Mouse (Mus musculus) MEL (cell line): Measurements from ENCODE around the gene Slc17a5. TPM values are rescaled to one million over a fixed set of nuclear protein-coding genes. Genes with fewer than 3 reads are reported as not detected.

ENCODE experiments used
- DNase-seq: peaks from one replicate; pipeline ENCODE4 v3.0.0; 2011; ENCODE audit warnings: low read depth, low spot score
- H3K27ac ChIP-seq: 2 replicates; pipeline ENCODE4 v1.5.1; 2012; ENCODE audit warnings: low read depth, mild to moderate bottlenecking, control low read depth, low read length, moderate library complexity; ENCODE audit not compliant: control insufficient read depth
- H3K27me3 ChIP-seq, 2 experiments: fragments of 150-350 bp in 1 of 2; sonication (generic) in 1 of 2; 2 replicates each; pipeline ENCODE4 v1.6.1; 2012; ENCODE audit warnings: low read length in 2 of 2, mild to moderate bottlenecking in 2 of 2, improper control_type of control experiment in 1 of 2, moderate library complexity in 1 of 2; ENCODE audit not compliant: insufficient read depth in 2 of 2, control insufficient read depth in 1 of 2
- H3K36me3 ChIP-seq, 2 experiments: 2 replicates each; pipeline ENCODE4 v1.6.1; 2012 to 2014; ENCODE audit warnings: low read length in 2 of 2, improper control_type of control experiment in 1 of 2, inconsistent platforms in 1 of 2, mild to moderate bottlenecking in 1 of 2; ENCODE audit not compliant: insufficient read depth in 2 of 2, control insufficient read depth in 1 of 2
- H3K4me1 ChIP-seq, 2 experiments: fragments of 150-350 bp in 1 of 2; sonication (generic) in 1 of 2; 2 replicates each; pipeline ENCODE4 v1.6.1; 2012; ENCODE audit warnings: low read length in 2 of 2, improper control_type of control experiment in 1 of 2, mild to moderate bottlenecking in 1 of 2; ENCODE audit not compliant: insufficient read depth in 2 of 2, control insufficient read depth in 1 of 2
- H3K4me3 ChIP-seq, 2 experiments: fragments of 150-350 bp in 1 of 2; sonication (generic) in 1 of 2; 2 replicates each; pipeline ENCODE4 v1.5.1; 2012; ENCODE audit warnings: low read depth in 2 of 2, low read length in 2 of 2, mild to moderate bottlenecking in 2 of 2, moderate library complexity in 2 of 2, control low read depth in 1 of 2, improper control_type of control experiment in 1 of 2; ENCODE audit not compliant: control insufficient read depth in 1 of 2, insufficient read depth in 1 of 2
- H3K79me2 ChIP-seq: 2 replicates; pipeline ENCODE4 v1.6.1; 2012; ENCODE audit warnings: mild to moderate bottlenecking, low read length, moderate library complexity; ENCODE audit not compliant: control insufficient read depth, poor library complexity, insufficient read depth
- H3K9ac ChIP-seq: 2 replicates; pipeline ENCODE4 v1.6.1; 2012; ENCODE audit warnings: low read depth, mild to moderate bottlenecking, control low read depth, low read length, moderate library complexity; ENCODE audit not compliant: control insufficient read depth, poor library complexity, severe bottlenecking
- H3K9me3 ChIP-seq: fragments of 150-350 bp; sonication (generic); replicated peaks from 2 replicates; pipeline ENCODE4 v1.6.1; 2012; ENCODE audit warnings: mild to moderate bottlenecking, low read length, improper control_type of control experiment, moderate library complexity; ENCODE audit not compliant: insufficient read depth
- CHD2 ChIP-seq: IDR thresholded peaks from 2 replicates; pipeline ENCODE4 v1.6.1; 2011; ENCODE audit warnings: low read length, improper control_type of control experiment
- CTCF ChIP-seq, 3 experiments: IDR thresholded peaks in 2 of 3; conservative IDR thresholded peaks in 1 of 3; 2 replicates each; pipeline ENCODE4 v1.5.1; 2011 to 2012; ENCODE audit warnings: low read length in 3 of 3, low read depth in 2 of 3, mild to moderate bottlenecking in 2 of 3, improper control_type of control experiment in 1 of 3, inconsistent platforms in 1 of 3, mixed read lengths in 1 of 3, moderate library complexity in 1 of 3; ENCODE audit not compliant: control insufficient read depth in 1 of 3, insufficient read depth in 1 of 3, poor library complexity in 1 of 3, severe bottlenecking in 1 of 3
- ELF1 ChIP-seq: IDR thresholded peaks from 2 replicates; pipeline ENCODE4 v1.6.1; 2014; ENCODE audit warnings: low read depth, mild to moderate bottlenecking, inconsistent platforms, low read length, improper control_type of control experiment, moderate library complexity
- EP300 ChIP-seq, 2 experiments: IDR thresholded peaks; 2 replicates each; pipeline ENCODE4 v1.6.1; 2011; ENCODE audit warnings: improper control_type of control experiment in 2 of 2, low read length in 2 of 2, low read depth in 1 of 2, mild to moderate bottlenecking in 1 of 2
- ETS1 ChIP-seq: IDR thresholded peaks from 2 replicates; pipeline ENCODE4 v1.6.1; 2012; ENCODE audit warnings: low read depth, mild to moderate bottlenecking, inconsistent platforms, low read length, improper control_type of control experiment, moderate library complexity
- GABPA ChIP-seq: IDR thresholded peaks from 2 replicates; pipeline ENCODE4 v1.6.1; 2012; ENCODE audit warnings: low read depth, mild to moderate bottlenecking, inconsistent platforms, low read length, improper control_type of control experiment, moderate library complexity
- GATA1 ChIP-seq: IDR thresholded peaks from 2 replicates; pipeline ENCODE4 v1.6.1; 2011; ENCODE audit warnings: low read depth, low read length, improper control_type of control experiment
- HCFC1 ChIP-seq: IDR thresholded peaks from 2 replicates; pipeline ENCODE4 v1.6.1; 2012; ENCODE audit warnings: low read depth, mild to moderate bottlenecking, inconsistent platforms, low read length, improper control_type of control experiment, moderate library complexity
- KAT2A ChIP-seq: conservative IDR thresholded peaks from 2 replicates; pipeline ENCODE4 v1.6.1; 2012; ENCODE audit warnings: low read depth, low read length, improper control_type of control experiment, inconsistent platforms
- MAFK ChIP-seq: IDR thresholded peaks from 2 replicates; pipeline ENCODE4 v1.6.1; 2011; ENCODE audit warnings: low read depth, mild to moderate bottlenecking, low read length, improper control_type of control experiment, borderline replicate concordance
- MEF2A ChIP-seq: IDR thresholded peaks from 2 replicates; pipeline ENCODE4 v1.6.1; 2014; ENCODE audit warnings: low read depth, mild to moderate bottlenecking, inconsistent platforms, low read length, improper control_type of control experiment; ENCODE audit not compliant: poor library complexity, insufficient replicate concordance, severe bottlenecking; ENCODE audit errors: extremely low read depth
- MYB ChIP-seq: IDR thresholded peaks from 2 replicates; pipeline ENCODE4 v1.6.1; 2011; ENCODE audit warnings: mild to moderate bottlenecking, low read depth, low read length, improper control_type of control experiment
- MYC ChIP-seq: IDR thresholded peaks from 2 replicates; pipeline ENCODE4 v1.6.1; 2011; ENCODE audit warnings: low read depth, mild to moderate bottlenecking, low read length, improper control_type of control experiment, moderate library complexity
- NELFE ChIP-seq: IDR thresholded peaks from 2 replicates; pipeline ENCODE4 v1.6.1; 2011; ENCODE audit warnings: low read depth, low read length, improper control_type of control experiment
- NRF1 ChIP-seq: IDR thresholded peaks from 2 replicates; pipeline ENCODE4 v1.6.1; 2014; ENCODE audit warnings: low read depth, mild to moderate bottlenecking, inconsistent platforms, low read length, improper control_type of control experiment, moderate library complexity; ENCODE audit not compliant: poor library complexity, insufficient read depth, severe bottlenecking
- POLR2A ChIP-seq, 2 experiments: IDR thresholded peaks; 2 replicates each; pipeline ENCODE4 v1.6.1; 2011 to 2012; ENCODE audit warnings: low read length in 2 of 2, mild to moderate bottlenecking in 2 of 2, control low read depth in 1 of 2, improper control_type of control experiment in 1 of 2, low read depth in 1 of 2, moderate library complexity in 1 of 2; ENCODE audit not compliant: control insufficient read depth in 1 of 2, insufficient read depth in 1 of 2, poor library complexity in 1 of 2
- POLR2AphosphoS2 ChIP-seq: IDR thresholded peaks from 2 replicates; pipeline ENCODE4 v1.6.1; 2011; ENCODE audit warnings: low read length, improper control_type of control experiment
- POLR2AphosphoS5 ChIP-seq: IDR thresholded peaks from 2 replicates; pipeline ENCODE4 v1.6.1; 2012; ENCODE audit warnings: low read depth, borderline replicate concordance, mild to moderate bottlenecking, inconsistent platforms, low read length, moderate library complexity, mixed read lengths
- RAD21 ChIP-seq: IDR thresholded peaks from 2 replicates; pipeline ENCODE4 v1.6.1; 2011; ENCODE audit warnings: mild to moderate bottlenecking, low read depth, low read length, improper control_type of control experiment
- SIN3A ChIP-seq: IDR thresholded peaks from 2 replicates; pipeline ENCODE4 v1.6.1; 2012; ENCODE audit warnings: low read length, improper control_type of control experiment, inconsistent platforms
- SMC3 ChIP-seq: IDR thresholded peaks from 2 replicates; pipeline ENCODE4 v1.6.1; 2011; ENCODE audit warnings: low read depth, low read length, improper control_type of control experiment
- TBP ChIP-seq: IDR thresholded peaks from 2 replicates; pipeline ENCODE4 v1.8.0; 2011; ENCODE audit warnings: low read depth, low read length, improper control_type of control experiment
- UBTF ChIP-seq: IDR thresholded peaks from 2 replicates; pipeline ENCODE4 v1.6.1; 2012; ENCODE audit warnings: low read depth, mild to moderate bottlenecking, inconsistent platforms, low read length, improper control_type of control experiment, moderate library complexity, borderline replicate concordance; ENCODE audit not compliant: insufficient read depth
- USF1 ChIP-seq: IDR thresholded peaks from 2 replicates; pipeline ENCODE4 v1.6.1; 2014; ENCODE audit warnings: low read depth, mild to moderate bottlenecking, inconsistent platforms, low read length, improper control_type of control experiment, moderate library complexity
- ZC3H11A ChIP-seq: IDR thresholded peaks from 2 replicates; pipeline ENCODE4 v1.6.1; 2012; ENCODE audit warnings: low read depth, mild to moderate bottlenecking, inconsistent platforms, low read length, improper control_type of control experiment
- ZMIZ1 ChIP-seq: IDR thresholded peaks from 2 replicates; pipeline ENCODE4 v1.6.1; 2012; ENCODE audit warnings: low read depth, mild to moderate bottlenecking, inconsistent platforms, low read length, improper control_type of control experiment, moderate library complexity
- ZNF384 ChIP-seq: IDR thresholded peaks from 2 replicates; pipeline ENCODE4 v1.6.1; 2012; ENCODE audit warnings: low read depth, mild to moderate bottlenecking, inconsistent platforms, low read length, improper control_type of control experiment
- polyA plus RNA-seq, 2 experiments: library from polyadenylated mRNA; stranded (reverse) in 1 of 2; unstranded in 1 of 2; fragments of >175 nt in 1 of 2; fragments of >200 nt in 1 of 2; gene quantifications; 2 replicates each; pipeline versions ENCODE4 v1.2.1 to v1.2.4; 2012; ENCODE audit warnings: low replicate concordance in 2 of 2, low read depth in 1 of 2; ENCODE audit not compliant: insufficient read length in 2 of 2, insufficient read depth in 1 of 2, missing spikeins in 1 of 2
- total RNA-seq: library from RNA; depleted of rRNA; stranded (reverse); fragments of 300-350 nt; gene quantifications from 2 replicates; pipeline ENCODE4 v1.2.3, GENCODE M21; 2012

Slc17a5 gene
- total and polyA plus RNA-seq, 3 experiments = 3.5 to 4.1 TPM; not detected in 1

DNA sequence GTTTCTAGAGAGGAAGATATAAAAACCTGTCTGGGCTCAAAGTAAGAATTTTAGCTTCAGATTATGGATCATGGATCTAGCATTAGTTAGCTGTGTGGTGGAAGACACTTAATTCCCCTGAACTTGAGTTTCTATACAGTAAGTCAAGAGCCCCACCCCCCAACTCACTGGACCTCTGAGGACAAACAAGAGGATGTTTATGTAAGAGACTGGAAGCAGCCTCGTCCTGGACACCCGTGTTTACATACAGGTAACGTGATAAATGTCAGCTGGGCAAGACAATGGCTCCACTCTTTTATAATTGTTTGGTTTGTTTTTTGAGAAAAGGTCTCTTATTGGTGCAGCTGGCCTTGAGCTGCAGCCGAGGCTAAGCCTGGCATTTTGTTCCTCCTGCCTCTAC is 36.1 kb downstream of the Slc17a5 start:
- H3K9ac ChIP-seq = no peak overlapping the region
- H3K79me2 ChIP-seq = no peaks in the 10 kb centered on the region
- TF ChIP-seq KAT2A = no peak
- TF ChIP-seq GATA1 = no peak
- TF ChIP-seq NRF1 = no peak
- no peak for TF ChIP-seq ELF1
- TF ChIP-seq MYC = no peak
- no peak for TF ChIP-seq CHD2
- H3K9me3 ChIP-seq = no peaks in the 10 kb centered on the region
- H3K27ac ChIP-seq = no peak overlapping the region
- no peak overlapping the region for H3K4me3 ChIP-seq
- no peaks in the 10 kb centered on the region for H3K36me3 ChIP-seq
- H3K4me1 ChIP-seq = no peaks in the 10 kb centered on the region
- H3K27me3 ChIP-seq = no peaks in the 10 kb centered on the region
- no peak for DNase-seq

DNA sequence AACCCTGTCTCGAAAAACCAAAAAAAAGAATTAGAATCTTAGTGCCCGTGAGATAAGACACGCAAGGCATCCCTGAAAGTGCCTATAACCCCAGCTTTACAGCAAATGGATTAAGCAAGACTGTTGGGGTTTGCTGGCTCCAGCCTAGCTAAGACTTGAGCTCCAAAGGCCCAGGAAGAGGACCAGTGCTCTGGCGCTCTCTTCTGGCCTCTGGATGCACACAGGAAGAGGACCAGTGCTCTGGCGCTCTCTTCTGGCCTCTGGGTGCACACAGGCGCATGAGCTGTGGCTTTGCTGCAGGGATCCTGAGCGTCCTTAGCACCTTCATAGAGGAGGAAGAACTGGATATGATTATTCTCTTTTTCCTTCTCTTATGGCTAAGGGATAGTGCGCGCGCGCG is 40.1 kb downstream of the Slc17a5 start:
- TF ChIP-seq HCFC1 = no peak
- TF ChIP-seq EP300 (IDR thresholded peaks at IDR 0.05; ENCODE audit: low read depth in 1 of 2, low read length in 2 of 2) = no peak
- no peak for TF ChIP-seq POLR2A (IDR thresholded peaks at IDR 0.05; ENCODE audit: control insufficient read depth in 1 of 2, insufficient read depth in 1 of 2, low read depth in 1 of 2, low read length in 2 of 2, poor library complexity in 1 of 2)
- no peak for TF ChIP-seq ETS1
- peak; percentile 9 to 92 (median 70); a peak in 5 of 6 replicates for TF ChIP-seq CTCF (IDR thresholded peaks at IDR 0.05 in 2 of 3, conservative IDR thresholded peaks at IDR 0.05 in 1 of 3; ENCODE audit: control insufficient read depth in 1 of 3, insufficient read depth in 1 of 3, low read depth in 2 of 3, low read length in 3 of 3, poor library complexity in 1 of 3, severe bottlenecking in 1 of 3)
- peak; percentile 56 for TF ChIP-seq RAD21
- TF ChIP-seq SMC3 = peak; percentile 61
- TF ChIP-seq UBTF = no peak
- no peak for TF ChIP-seq ZNF384
- 0 out of 2 replicates have a peak, but pooled peaks have one; percentile 12 for TF ChIP-seq ZC3H11A
- TF ChIP-seq TBP = no peak
- Histone ChIP-seq H3K79me2 (no peaks in the 10 kb centered on the region), H3K4me3 (no peak overlapping the region), H3K27me3 (no peaks in the 10 kb centered on the region), H3K36me3 (no peaks in the 10 kb centered on the region), H3K9me3 (no peaks in the 10 kb centered on the region), H3K4me1 (no peaks in the 10 kb centered on the region), H3K9ac (no peak overlapping the region), H3K27ac (no peak overlapping the region)
- DNase-seq = peak; percentile 46

DNA sequence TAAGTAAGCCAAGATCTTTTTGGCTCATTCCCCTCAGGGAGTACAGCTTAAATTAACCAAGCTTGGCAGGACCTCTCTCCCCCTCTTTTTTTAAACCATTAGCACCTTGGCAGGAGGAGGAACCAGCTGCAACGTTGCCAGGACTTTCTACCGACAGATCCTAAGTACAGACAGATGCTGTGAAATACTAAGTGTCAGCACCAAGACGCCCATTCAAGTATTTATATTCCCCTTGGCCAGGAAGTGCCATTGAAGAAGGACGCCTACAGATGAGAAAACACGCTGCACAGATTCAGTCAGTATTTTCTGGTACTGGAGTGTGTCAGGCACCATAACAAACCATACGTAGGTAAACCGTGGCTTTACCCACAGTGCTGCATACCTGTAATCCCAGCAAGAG is 40.9 kb downstream of the Slc17a5 start:
- no peak overlapping the region for H3K27ac ChIP-seq
- peaks cover 0 to 4% of the 10 kb centered on the region in 2 experiments; a peak in 2 of 4 replicates for H3K36me3 ChIP-seq
- no peak overlapping the region for H3K4me3 ChIP-seq
- H3K9me3 ChIP-seq = no peaks in the 10 kb centered on the region
- no peak overlapping the region for H3K9ac ChIP-seq
- H3K79me2 ChIP-seq = no peaks in the 10 kb centered on the region
- no peaks in the 10 kb centered on the region for H3K27me3 ChIP-seq
- peaks cover 0 to 4% of the 10 kb centered on the region in 2 experiments; a peak in 1 of 4 replicates for H3K4me1 ChIP-seq
- no peak for DNase-seq
- TF ChIP-seq UBTF = no peak
- TF ChIP-seq ELF1 = no peak
- no peak for TF ChIP-seq SMC3
- TF ChIP-seq MEF2A = no peak
- TF ChIP-seq POLR2AphosphoS5 = no peak
- no peak for TF ChIP-seq POLR2AphosphoS2
- TF ChIP-seq ZMIZ1 = no peak
- no peak for TF ChIP-seq MYB
- TF ChIP-seq NELFE = no peak
- no peak for TF ChIP-seq SIN3A
- TF ChIP-seq ZC3H11A = no peak
- no peak for TF ChIP-seq GABPA
- TF ChIP-seq EP300 (IDR thresholded peaks at IDR 0.05; ENCODE audit: low read depth in 1 of 2, low read length in 2 of 2) = no peak
- no peak for TF ChIP-seq USF1
- TF ChIP-seq HCFC1 = no peak
- no peak for TF ChIP-seq MAFK
